Mouse (Mus musculus): ENCODE data around the gene Klc2.

The Klc2 gene

GRCm38 (mm10) chr19:5071545-5072369 lies 46.6 kb downstream of the Klc2 start:
- CTCF ChIA-PET, result interaction anchor here (0.5 to 5.4 kb wide), 56 partner anchors 10 to 1208 kb away, joined by 3 to 201 read pairs (median 4); partner anchors contain the start of genes Rin1 (in 3 of the 4), Yif1a (in 3 of the 4), Brms1 (in 2 of the 4) and AC124502.3 (in 1 of the 4)
- POLR2A ChIA-PET, result interaction anchor here (0.6 to 11.3 kb wide), 80 partner anchors 9 to 740 kb away, joined by 3 to 197 read pairs (median 5); partner anchors contain the start of genes Yif1a (in 4 of the 4), AC124502.3 (in 3 of the 4), B4gat1 (in 3 of the 4) and Rin1 (in 3 of the 4)

GRCm38 (mm10) chr19:5071077-5071476 lies 47.3 kb downstream of the Klc2 start:
- ChIA-PET POLR2A (interaction anchor here (1.0 to 11.3 kb wide), 40 partner anchors 10 to 675 kb away, joined by 3 to 197 read pairs (median 6); partner anchors contain the start of genes Yif1a (in 4 of the 4), Rin1 (in 3 of the 4), Slc29a2 (in 2 of the 4) and AI837181 (in 1 of the 4)), CTCF (interaction anchor here (0.5 to 5.4 kb wide), 22 partner anchors 10 to 1208 kb away, joined by 3 to 201 read pairs (median 4); partner anchors contain the start of genes Yif1a (in 3 of the 4) and Rin1 (in 1 of the 4))

GRCm38 (mm10) chr19:5069978-5070377 lies 48.4 kb downstream of the Klc2 start:
- CTCF ChIA-PET, result interaction anchor here in 2 of 4 experiments (1.0 to 4.2 kb wide), 4 partner anchors 14 to 18 kb away, joined by 3 to 44 read pairs (median 15); partner anchors contain the start of genes Rin1 (in 1 of the 2) and Yif1a (in 1 of the 2)
- POLR2A ChIA-PET, result interaction anchor here in 3 of 4 experiments (0.6 to 11.3 kb wide), 5 partner anchors 10 to 46 kb away, joined by 3 to 197 read pairs (median 4); partner anchors contain the start of genes Rin1 (in 1 of the 3) and Slc29a2 (in 1 of the 3)

- CTCF ChIA-PET, result interaction anchor here in 2 of 4 experiments (1.0 to 4.2 kb wide), 6 partner anchors 13 to 19 kb away, joined by 3 to 44 read pairs (median 4); partner anchors contain the start of genes Rin1 (in 1 of the 2) and Yif1a (in 1 of the 2)
- POLR2A ChIA-PET, result interaction anchor here in 3 of 4 experiments (0.7 to 11.3 kb wide), 5 partner anchors 9 to 46 kb away, joined by 3 to 197 read pairs (median 4); partner anchors contain the start of genes Rin1 (in 1 of the 3) and Slc29a2 (in 1 of the 3)
Observed at GRCm38 (mm10) chr19:5069486-5069885, 48.9 kb downstream of the Klc2 start.

GRCm38 (mm10) chr19:5068570-5069234 lies 49.7 kb downstream of the Klc2 start:
- POLR2A ChIA-PET, result interaction anchor here in 3 of 4 experiments (0.7 to 11.3 kb wide), 11 partner anchors 10 to 388 kb away, joined by 3 to 197 read pairs (median 4); partner anchors contain the start of genes AC124502.3 (in 1 of the 3), B4gat1 (in 1 of the 3), Rin1 (in 1 of the 3) and Slc29a2 (in 1 of the 3)
- CTCF ChIA-PET, result interaction anchor here in 3 of 4 experiments (0.8 to 4.2 kb wide), 7 partner anchors 12 to 82 kb away, joined by 3 to 44 read pairs (median 4); partner anchors contain the start of genes Rin1 (in 1 of the 3) and Yif1a (in 1 of the 3)

- CTCF ChIA-PET, result interaction anchor here (0.6 to 4.2 kb wide), 23 partner anchors 9 to 1366 kb away, joined by 3 to 44 read pairs (median 4); partner anchors contain the start of genes AC124502.3 (in 1 of the 4), B4gat1 (in 1 of the 4), Rab1b (in 1 of the 4) and Rin1 (in 1 of the 4)
- POLR2A ChIA-PET, result interaction anchor here (0.6 to 11.3 kb wide), 26 partner anchors 9 to 1515 kb away, joined by 3 to 197 read pairs (median 4); partner anchors contain the start of genes Yif1a (in 2 of the 4), AC124502.3 (in 1 of the 4), B4gat1 (in 1 of the 4) and Brms1 (in 1 of the 4)
Observed at GRCm38 (mm10) chr19:5067867-5068569, 50.3 kb downstream of the Klc2 start, which contains the start of gene Cd248. Cd248 (plus strand) TSS chr19:5068078.

GRCm38 (mm10) chr19:5067040-5067799 lies 51.1 kb downstream of the Klc2 start:
- CTCF ChIA-PET, result interaction anchor here (0.6 to 4.2 kb wide), 17 partner anchors 8 to 488 kb away, joined by 3 to 44 read pairs (median 4); partner anchors contain the start of genes Rab1b (in 1 of the 4), Rin1 (in 1 of the 4) and Yif1a (in 1 of the 4)
- POLR2A ChIA-PET, result interaction anchor here (0.6 to 11.3 kb wide), 21 partner anchors 8 to 257 kb away, joined by 3 to 197 read pairs (median 4); partner anchors contain the start of genes Yif1a (in 2 of the 4), Brms1 (in 1 of the 4) and Rin1 (in 1 of the 4)

GRCm38 (mm10) chr19:5065104-5065503 lies 53.3 kb downstream of the Klc2 start:
- CTCF ChIA-PET, result interaction anchor here in 2 of 4 experiments (1.1 kb wide), 2 partner anchors 11 to 15 kb away, joined by 3 to 4 read pairs; partner anchors contain the start of gene Rin1 (in 1 of the 2)
- POLR2A ChIA-PET, result interaction anchor here in 3 of 4 experiments (0.6 to 11.3 kb wide), 3 partner anchors 9 to 252 kb away, joined by 3 to 197 read pairs (median 5); partner anchors contain the start of gene Rin1 (in 1 of the 3)

- POLR2A ChIA-PET, result interaction anchor here in 3 of 4 experiments (0.6 to 13.6 kb wide), 5 partner anchors 7 to 273 kb away, joined by 4 to 197 read pairs (median 25); partner anchors contain the start of genes Cd248 (in 1 of the 3) and Rin1 (in 1 of the 3)
Observed at GRCm38 (mm10) chr19:5062446-5062845, 55.9 kb downstream of the Klc2 start.

GRCm38 (mm10) chr19:5062041-5062440 lies 56.3 kb downstream of the Klc2 start:
- POLR2A ChIA-PET, result interaction anchor here in 3 of 4 experiments (1.7 to 13.6 kb wide), 4 partner anchors 8 to 10 kb away, joined by 7 to 197 read pairs (median 55); partner anchors contain the start of genes Cd248 (in 1 of the 3) and Rin1 (in 1 of the 3)
- CTCF ChIA-PET, result interaction anchor here in 3 of 4 experiments (0.5 to 3.0 kb wide), 5 partner anchors 8 to 455 kb away, joined by 3 to 13 read pairs (median 7); no protein-coding TSS in a partner anchor

More at GRCm38 (mm10) chr19:5062446-5062845, 55.9 kb downstream of the Klc2 start:
- CTCF ChIA-PET, result interaction anchor here in 3 of 4 experiments (0.6 to 3.0 kb wide), 4 partner anchors 9 to 76 kb away, joined by 3 to 13 read pairs (median 5); no protein-coding TSS in a partner anchor

GRCm38 (mm10) chr19:5060365-5061330 lies 57.7 kb downstream of the Klc2 start:
- ChIA-PET CTCF (interaction anchor here in 3 of 4 experiments (0.6 to 3.0 kb wide), 9 partner anchors 8 to 105 kb away, joined by 3 to 13 read pairs (median 6); partner anchors contain the start of gene Rin1 (in 1 of the 3)), POLR2A (interaction anchor here (0.5 to 13.6 kb wide), 23 partner anchors 9 to 1211 kb away, joined by 3 to 197 read pairs (median 5); partner anchors contain the start of genes Rin1 (in 3 of the 4), AC124502.3 (in 1 of the 4), B4gat1 (in 1 of the 4) and Cd248 (in 1 of the 4))

- ChIA-PET POLR2A (interaction anchor here (0.6 to 13.6 kb wide), 42 partner anchors 8 to 537 kb away, joined by 3 to 197 read pairs (median 4); partner anchors contain the start of genes AC124502.3 (in 3 of the 4), B4gat1 (in 3 of the 4), Cd248 (in 3 of the 4) and Rin1 (in 3 of the 4)), CTCF (interaction anchor here in 3 of 4 experiments (0.5 to 11.3 kb wide), 22 partner anchors 8 to 682 kb away, joined by 3 to 201 read pairs (median 6); partner anchors contain the start of genes Cd248 (in 2 of the 3), AC124502.3 (in 1 of the 3), B4gat1 (in 1 of the 3) and Lrfn4 (in 1 of the 3))
Observed at GRCm38 (mm10) chr19:5058801-5059771, 59.3 kb downstream of the Klc2 start.

All from embryonic stem cell, embryonic (primary cell).